Mouse (Mus musculus) B cell, adult 2 months (primary cell): ENCODE results near the gene Tmem56.

Experiments
- DNase-seq, 2 experiments: peaks; one replicate each; pipeline ENCODE4 v3.0.0; 2022

The Tmem56 gene

GRCm38 (mm10) chr3:121282998-121283397 is at the start of gene Tmem56:
Gene Tmem56, minus strand, starts transcription at chr3:121283098.
- DNase-seq, result no peak

DNA sequence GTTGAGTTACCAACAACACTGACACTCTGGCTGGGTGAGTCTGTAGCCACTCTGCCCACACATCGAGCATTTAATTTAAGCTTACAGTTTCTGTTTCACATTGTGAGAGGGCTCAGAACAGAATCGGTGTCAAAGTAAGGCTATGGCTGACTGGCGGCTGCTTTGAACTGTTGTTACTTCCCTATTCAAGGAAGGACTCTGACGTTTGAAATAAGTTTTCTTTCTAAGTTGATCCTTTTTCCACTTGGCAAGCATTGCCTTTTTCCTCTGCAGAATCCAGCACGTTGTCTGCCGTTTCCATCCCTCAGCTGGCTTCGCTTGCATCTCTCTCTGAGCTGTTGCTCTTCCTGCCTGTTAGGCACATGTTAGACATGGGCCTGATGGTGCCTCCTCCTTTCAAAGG is 47.3 kb upstream of the Tmem56 start:
- DNase-seq, result peak; percentile 67

DNA sequence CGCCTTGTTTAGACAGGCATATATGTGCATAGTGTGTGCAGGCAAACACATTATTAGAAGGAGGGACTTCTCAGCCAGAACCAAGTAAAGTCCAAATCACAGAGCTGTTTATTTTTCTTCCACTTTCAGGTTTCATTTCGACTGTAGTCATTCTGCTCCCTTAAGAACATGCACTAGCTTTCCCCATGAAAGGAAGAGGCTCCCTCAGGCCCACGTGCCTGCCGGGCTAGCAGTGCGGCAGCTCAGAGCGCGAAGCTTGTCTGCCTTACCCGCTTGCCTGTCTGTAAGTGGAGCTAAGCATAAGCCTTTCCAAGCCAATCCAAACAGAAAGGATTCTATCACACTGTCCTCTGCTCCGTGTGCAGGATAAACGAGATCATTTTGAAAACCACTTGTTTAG is 46.7 kb upstream of the Tmem56 start:
- peak; percentile 53 to 54 for DNase-seq

DNA sequence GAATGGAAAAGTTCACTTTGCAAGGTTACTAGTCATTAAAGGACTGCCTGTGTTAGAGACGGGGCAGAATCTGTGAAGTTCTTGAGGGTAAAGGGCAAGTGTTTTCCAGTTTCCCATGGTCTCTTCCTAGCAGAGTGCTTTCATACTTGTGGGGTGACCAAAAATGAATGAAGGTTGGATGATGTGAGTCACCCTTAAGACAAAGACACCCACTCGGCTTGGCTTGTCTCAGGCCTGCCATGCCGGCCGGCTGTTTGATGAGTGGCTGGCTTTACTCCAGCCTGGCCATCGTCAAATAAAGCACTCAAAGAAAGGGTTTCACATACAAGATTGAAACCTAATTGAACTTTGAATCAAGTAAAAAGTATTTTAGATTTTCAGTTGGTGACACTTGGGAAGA is 44.5 kb upstream of the Tmem56 start:
- DNase-seq, result no peak

GRCm38 (mm10) chr3:121323371-121323770 is 40.5 kb upstream of the Tmem56 start:
- DNase-seq, result no peak

DNA sequence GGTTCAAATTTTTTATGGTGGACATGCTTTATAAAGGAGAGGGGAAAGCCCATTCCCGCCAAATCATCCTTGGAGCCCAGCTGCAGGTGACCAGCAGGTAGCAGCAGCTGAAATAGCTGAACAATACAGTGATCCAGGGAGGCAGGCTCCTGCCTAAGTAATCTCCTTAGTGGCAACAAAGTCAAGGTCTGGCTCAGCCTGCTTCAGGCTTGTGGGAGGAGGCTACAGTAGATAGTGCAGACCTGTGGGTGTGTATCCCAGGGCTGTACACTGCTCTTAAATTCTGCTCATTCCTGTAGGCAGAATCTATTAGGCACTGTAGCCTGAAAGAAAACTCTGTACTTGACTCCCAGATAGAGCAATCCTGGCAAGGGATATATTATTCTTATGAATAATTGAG is 38.0 kb upstream of the Tmem56 start:
- DNase-seq, result no peak

- DNase-seq, result no peak
These were observed 37.0 kb upstream of the Tmem56 start for GRCm38 (mm10) chr3:121319906-121320305.

DNA sequence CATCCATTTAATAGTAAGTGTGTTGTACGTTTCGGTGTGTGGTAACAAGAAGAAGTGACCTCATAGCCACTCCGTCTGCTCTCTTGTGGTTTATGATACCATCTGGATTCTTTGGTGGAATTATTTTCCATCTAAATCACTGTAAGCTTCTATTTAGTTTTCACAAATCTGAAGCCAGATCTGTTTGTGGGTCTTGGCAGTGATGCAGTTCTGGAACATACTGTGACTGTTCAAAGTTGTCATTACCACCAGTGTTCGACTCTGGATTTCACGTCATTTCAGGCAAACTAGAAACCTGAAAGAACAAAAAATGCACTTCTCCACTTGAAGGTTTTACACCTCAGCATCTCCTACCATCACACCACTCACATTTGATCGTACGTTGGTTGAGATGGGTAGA is 32.6 kb upstream of the Tmem56 start:
- DNase-seq, result no peak

DNA sequence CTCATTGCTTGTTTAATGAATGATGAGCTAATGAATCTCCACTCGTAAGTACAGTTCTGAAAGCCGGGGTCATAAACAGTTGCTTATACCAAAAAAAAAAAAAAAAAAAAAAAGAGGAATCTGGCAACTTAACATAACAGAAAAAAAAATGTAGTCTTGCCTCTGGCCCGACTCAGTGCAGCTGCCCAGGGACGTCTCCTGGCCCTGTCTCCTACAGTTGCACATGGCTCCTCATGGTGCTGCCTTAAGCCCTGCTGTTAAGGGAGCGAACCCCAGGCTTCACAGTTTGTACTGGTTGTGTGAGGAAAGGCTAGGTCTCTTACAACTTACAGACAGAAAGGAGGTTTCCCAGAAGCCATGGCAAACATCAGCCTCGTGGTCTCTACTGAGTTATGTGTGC is 31.3 kb upstream of the Tmem56 start:
- DNase-seq, result no peak

- DNase-seq, result no peak
These were observed 30.1 kb upstream of the Tmem56 start for GRCm38 (mm10) chr3:121312979-121313378.

DNA sequence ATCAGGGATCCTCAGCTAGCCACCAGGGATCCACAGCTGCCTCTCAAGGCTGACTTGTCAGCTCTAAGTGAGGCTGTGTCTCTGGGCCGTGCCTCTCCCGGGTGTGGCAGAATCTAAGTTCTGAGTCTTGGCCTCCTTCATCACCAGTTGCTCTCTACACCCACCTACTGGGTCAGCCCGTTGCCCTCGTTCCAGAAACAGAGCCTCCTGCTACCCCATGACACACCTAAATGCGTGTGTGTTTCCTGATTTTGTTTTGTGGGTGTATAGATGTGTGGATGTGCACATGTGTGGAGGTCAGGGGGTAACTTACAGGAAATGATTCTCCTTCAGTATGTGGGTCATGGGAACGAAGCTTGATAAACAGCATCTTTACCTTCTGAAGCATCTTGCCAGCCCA is 29.5 kb upstream of the Tmem56 start:
- DNase-seq, result no peak

GRCm38 (mm10) chr3:121309896-121310714 is 27.2 kb upstream of the Tmem56 start:
- DNase-seq, result peak in 1 of 2 experiments; percentile 17

DNA sequence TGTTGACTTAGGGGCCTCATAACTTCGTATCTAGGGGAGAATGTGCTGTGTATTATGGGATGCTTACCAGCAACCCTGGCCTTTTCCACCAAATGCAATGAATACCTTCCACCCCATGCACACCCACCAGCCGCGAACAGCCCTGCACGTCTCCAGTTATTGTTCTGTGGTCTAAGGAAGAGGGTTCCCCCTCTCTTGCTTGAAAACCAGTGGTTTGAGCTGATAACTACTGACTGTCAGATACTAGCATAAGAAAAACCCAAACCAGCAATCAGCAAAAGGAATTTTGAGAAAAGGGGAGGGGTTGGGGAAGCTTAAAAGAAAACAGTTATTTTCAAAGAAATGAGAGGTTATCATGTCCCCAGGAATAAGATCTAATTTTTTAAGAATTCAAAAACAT is 26.5 kb upstream of the Tmem56 start:
- DNase-seq, result no peak

- no peak for DNase-seq
These were observed 26.0 kb upstream of the Tmem56 start for GRCm38 (mm10) chr3:121308935-121309334.

DNA sequence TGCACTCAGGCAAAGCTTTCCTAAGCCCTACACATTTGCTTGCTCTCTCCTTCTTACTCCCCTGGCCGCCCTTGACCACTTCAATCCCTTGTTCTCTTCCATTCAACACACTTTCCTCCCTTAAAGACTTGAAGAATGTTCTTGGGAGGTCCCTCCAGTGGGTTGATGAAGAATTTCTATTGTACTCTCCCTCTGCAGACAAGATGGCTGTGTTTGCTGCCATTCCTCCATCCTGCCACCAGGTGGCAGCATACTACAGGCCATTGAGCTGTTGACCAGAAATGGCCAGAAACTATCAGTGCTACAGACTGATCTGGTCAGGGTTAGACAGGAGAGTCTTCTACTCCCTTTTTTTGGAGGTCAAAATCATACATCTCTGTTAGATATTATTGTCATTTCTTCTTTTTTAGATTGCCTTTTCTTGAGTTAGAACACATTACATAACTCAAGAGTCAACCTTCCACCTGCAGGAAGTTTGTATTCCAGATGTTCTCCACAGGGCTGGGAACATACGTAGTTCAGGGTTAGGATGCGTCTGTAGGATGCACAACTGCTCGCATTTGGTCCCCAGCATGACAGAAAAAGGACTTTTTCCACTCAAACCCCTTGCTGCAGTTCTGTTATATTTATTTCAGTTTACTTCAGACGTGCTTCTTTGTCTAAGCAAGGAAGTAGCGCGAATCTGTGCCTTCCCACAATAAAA is 24.8 kb upstream of the Tmem56 start:
- DNase-seq, result peak; percentile 84 to 85

GRCm38 (mm10) chr3:121306641-121307040 is 23.7 kb upstream of the Tmem56 start:
- DNase-seq, result peak; percentile 43 to 52

- DNase-seq, result no peak
These were observed 11.3 kb upstream of the Tmem56 start for GRCm38 (mm10) chr3:121294200-121294599.

GRCm38 (mm10) chr3:121291560-121292258 is 8.8 kb upstream of the Tmem56 start, which contains the start of gene Alg14:
Gene Alg14, plus strand, starts transcription at chr3:121291773.
- peak; percentile 95 for DNase-seq

- DNase-seq, result no peak
These were observed 8.3 kb upstream of the Tmem56 start for GRCm38 (mm10) chr3:121291225-121291559.

DNA sequence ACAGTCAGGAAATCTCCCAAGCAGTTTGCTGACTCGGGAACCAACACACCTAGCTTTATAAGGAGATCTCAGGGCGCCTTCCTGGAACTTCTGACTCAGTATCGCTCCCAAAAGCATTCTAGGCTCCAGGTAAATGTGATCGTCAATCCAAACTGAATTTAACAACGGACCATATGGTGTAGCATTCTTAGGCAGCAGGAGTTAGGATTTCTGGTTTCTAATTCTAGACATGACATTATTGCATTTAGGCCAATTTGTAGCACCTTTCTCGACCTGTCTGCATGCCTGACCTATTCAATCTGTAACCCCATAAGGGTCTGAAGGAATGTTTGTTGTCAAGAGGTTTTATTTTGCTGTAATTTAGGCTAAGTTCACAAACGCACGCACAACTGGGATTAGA is 7.8 kb upstream of the Tmem56 start:
- no peak for DNase-seq

- no peak for DNase-seq
These were observed 4.3 kb upstream of the Tmem56 start for GRCm38 (mm10) chr3:121287151-121287550.

DNA sequence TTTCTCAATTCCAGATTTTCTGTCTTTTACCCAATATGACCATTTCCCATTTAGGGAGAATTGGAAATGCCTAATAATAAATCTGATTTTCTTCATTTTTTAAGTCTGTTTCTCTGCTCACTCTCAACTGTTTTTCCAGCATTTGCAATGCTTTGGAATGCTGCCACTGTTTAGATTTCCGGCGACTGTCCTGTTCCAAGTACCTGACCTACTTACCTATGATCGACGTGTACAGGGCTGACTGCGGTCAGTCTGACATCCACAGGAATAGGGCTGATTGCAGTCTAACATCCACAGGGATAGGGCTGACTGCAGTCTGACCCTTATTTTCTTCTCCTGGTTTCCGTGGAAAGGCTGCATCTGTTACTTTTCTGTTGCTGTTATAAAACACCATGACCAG is 2.3 kb upstream of the Tmem56 start:
- DNase-seq, result no peak

DNA sequence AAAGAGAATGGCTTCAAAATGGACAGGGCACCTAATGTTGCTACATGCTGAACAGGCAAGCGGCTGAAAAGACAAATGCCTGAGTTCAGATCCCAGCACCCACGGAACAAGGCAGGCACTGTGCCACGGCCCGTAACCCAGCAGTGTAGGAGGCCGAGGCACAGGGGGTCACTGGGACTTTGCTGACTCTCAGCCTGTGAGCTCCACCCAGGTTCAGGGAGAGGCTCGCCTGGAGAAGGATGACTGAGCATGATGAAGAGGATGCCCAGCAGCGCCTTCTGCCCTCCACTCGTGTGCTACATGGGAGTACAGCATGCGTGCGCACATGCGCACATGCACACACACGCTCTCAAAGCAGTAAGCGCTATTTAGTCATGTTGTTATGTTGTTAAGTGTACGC is 3.2 kb downstream of the Tmem56 start:
- no peak for DNase-seq

DNA sequence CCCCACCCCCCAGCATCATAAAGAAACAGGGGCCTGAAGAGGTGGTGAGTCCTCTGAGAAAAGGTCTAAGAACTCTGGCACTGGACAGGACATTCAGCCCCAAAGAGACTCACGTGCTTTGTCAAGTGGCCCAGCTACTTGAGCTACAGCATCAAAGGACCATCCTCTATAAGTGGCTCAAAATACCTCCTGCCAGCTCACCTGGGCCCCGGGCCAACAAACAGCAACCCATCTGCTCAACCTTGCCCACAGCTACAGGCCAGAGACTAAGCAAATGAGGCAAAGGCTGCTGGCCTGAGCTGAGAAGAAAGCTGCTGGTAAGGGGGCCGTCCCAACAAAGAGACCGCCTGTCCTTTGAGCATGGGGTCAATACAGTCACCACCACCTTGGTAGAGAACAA is 5.3 kb downstream of the Tmem56 start:
- no peak for DNase-seq
